Mouse (Mus musculus) neural tube, embryonic 14.5 days (tissue): ENCODE data around the gene Fbxo10. TPM values are rescaled to one million over a fixed set of nuclear protein-coding genes. Genes with fewer than 3 reads are reported as not detected.
"Not testable (repeated sequence)": the region's sequence is repeated elsewhere in the genome, so short reads cannot be mapped to it uniquely, and the experiment has no call there.

ENCODE experiments used
- ATAC-seq: fragments of 200-750 bp; cut with Nextera tagmentation; 2 replicates; pipeline ENCODE4 v1.8.0; 2017; ENCODE audit warnings: low read depth, mild to moderate bottlenecking, moderate TSS enrichment, moderate library complexity
- H3K27ac ChIP-seq: fragments of 300-500 bp; sonication (generic); 2 replicates; pipeline ENCODE4 v1.5.1; 2014; ENCODE audit warnings: low read depth, mild to moderate bottlenecking, control low read depth, low read length, moderate library complexity, mixed read lengths
- H3K27me3 ChIP-seq: fragments of 300-500 bp; sonication (generic); 2 replicates; pipeline ENCODE4 v1.6.1; 2014; ENCODE audit warnings: low read length; ENCODE audit not compliant: control insufficient read depth, insufficient read depth
- H3K36me3 ChIP-seq: fragments of 300-500 bp; sonication (generic); 2 replicates; pipeline ENCODE4 v1.6.1; 2014; ENCODE audit warnings: low read length, mixed read lengths; ENCODE audit not compliant: control insufficient read depth, insufficient read depth
- H3K4me1 ChIP-seq: fragments of 300-500 bp; sonication (generic); 2 replicates; pipeline ENCODE4 v1.6.1; 2014; ENCODE audit warnings: low read length; ENCODE audit not compliant: control insufficient read depth, insufficient read depth
- H3K4me2 ChIP-seq: fragments of 300-500 bp; sonication (generic); 2 replicates; pipeline ENCODE4 v1.6.1; 2014; ENCODE audit warnings: mild to moderate bottlenecking, low read depth, low read length, control low read depth
- H3K4me3 ChIP-seq: fragments of 300-500 bp; sonication (generic); 2 replicates; pipeline ENCODE4 v1.5.1; 2014; ENCODE audit warnings: low read depth, low read length, control low read depth, mixed read lengths
- H3K9ac ChIP-seq: fragments of 300-500 bp; sonication (generic); replicated peaks from 2 replicates; pipeline ENCODE4 v1.6.1; 2014; ENCODE audit warnings: low read depth, mild to moderate bottlenecking, control low read depth, low read length, mixed read lengths
- H3K9me3 ChIP-seq: fragments of 300-500 bp; sonication (generic); 2 replicates; pipeline ENCODE4 v1.6.1; 2016; ENCODE audit warnings: low read length; ENCODE audit not compliant: control insufficient read depth
- WGBS: fragments of 180-500 bp; shearing (Covaris S2); extraction: QIAGEN DNeasy Blood & Tissue Kit; methylation state at CpG from one replicate; pipeline ENCODE4 v1.1.7; 2014; 5-methylcytosine and 5-hydroxymethylcytosine counted together
- polyA plus RNA-seq: library from polyadenylated mRNA; unstranded; fragments of >200 nt; fragmentation: Nextera tagmentation; extraction: Ambion mirVana; gene quantifications from 2 replicates; pipeline ENCODE4 v1.2.1, GENCODE M21; 2014

Fbxo10 gene
- polyA plus RNA-seq, 1 experiment from 2014 or later = 12.9 TPM

DNA sequence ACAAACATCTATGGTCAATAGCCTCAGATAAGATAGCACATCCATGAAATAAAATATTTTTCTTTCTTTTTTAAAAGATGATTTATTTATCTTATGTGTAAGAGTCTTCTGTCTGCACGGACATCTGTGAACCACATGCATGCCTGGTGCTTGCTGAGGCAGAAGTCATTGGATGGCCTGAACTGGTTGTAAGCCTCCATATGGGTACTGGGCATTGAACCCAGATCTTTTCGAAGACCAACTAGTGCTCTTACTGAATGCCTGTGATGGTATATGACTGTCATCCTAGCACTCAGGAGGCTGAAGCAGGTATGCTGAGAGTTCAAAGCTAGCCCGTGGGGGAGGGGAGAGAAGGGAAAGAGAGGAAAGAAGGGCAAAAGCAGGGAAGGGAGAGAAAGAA lies 86.3 kb downstream of the Fbxo10 start:
- Histone ChIP-seq H3K27ac (no peak overlapping the region), H3K9ac (no peak overlapping the region), H3K27me3 (no peaks in the 10 kb centered on the region), H3K36me3 (peaks cover 16% of the 10 kb centered on the region), H3K4me3 (no peak overlapping the region), H3K9me3 (no peaks in the 10 kb centered on the region), H3K4me1 (0 out of 2 replicates have a peak, but pooled peaks cover 2% of the 10 kb centered on the region), H3K4me2 (no peak overlapping the region)
- 75% methylated on average over 3 of the region's 3 CpGs for WGBS
- no peak for ATAC-seq

DNA sequence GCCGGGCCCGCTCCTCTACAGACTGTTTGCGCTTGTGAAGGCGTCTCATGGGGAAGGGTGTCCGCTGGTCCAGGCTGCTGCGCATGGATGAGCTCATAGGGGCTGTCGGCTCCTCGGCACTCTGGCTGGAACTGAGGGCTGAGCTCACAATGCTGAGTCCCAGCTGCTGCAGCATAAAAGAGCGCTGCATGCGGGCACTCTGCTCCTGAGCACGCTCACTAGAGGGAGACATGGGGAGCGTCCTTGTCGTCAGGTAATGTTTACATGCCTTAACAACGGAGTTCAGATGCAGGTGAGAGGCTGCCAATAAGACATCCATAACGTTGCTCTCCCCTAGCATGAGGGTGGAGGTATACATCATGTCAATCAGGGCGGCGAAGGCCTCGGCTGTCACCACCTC lies 89.6 kb downstream of the Fbxo10 start:
- no peak for ATAC-seq
- Histone ChIP-seq H3K4me1 (0 out of 2 replicates have a peak, but pooled peaks cover 2% of the 10 kb centered on the region), H3K4me3 (no peak overlapping the region), H3K9me3 (no peaks in the 10 kb centered on the region), H3K27me3 (no peaks in the 10 kb centered on the region), H3K27ac (no peak overlapping the region), H3K9ac (no peak overlapping the region), H3K36me3 (peaks cover 26% of the 10 kb centered on the region), H3K4me2 (no peak overlapping the region)
- 85% methylated on average over 18 of the region's 18 CpGs for WGBS

DNA sequence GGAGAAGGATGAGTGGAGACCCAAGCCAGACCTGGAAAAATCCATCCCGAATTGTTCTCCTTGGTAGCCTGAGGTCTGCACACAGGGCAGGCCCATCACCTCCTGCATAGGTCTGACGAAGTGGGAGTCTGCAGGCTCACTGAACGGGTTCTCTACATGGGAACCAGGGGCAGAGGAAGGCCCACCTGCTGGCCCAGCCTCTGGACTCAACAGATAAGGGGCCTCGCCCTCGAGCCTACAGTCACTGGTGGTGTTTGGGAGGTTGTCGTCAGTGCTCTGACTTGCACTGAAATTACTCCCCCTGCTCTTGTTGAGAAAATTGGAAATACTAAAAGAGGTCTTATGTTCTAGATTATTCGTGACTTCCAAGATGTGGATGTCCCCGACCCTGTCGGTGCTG lies 90.6 kb downstream of the Fbxo10 start:
- no peak for ATAC-seq
- Histone ChIP-seq H3K9me3 (no peaks in the 10 kb centered on the region), H3K27ac (no peak overlapping the region), H3K4me2 (no peak overlapping the region), H3K9ac (no peak overlapping the region), H3K4me1 (0 out of 2 replicates have a peak, but pooled peaks cover 2% of the 10 kb centered on the region), H3K36me3 (peaks cover 26% of the 10 kb centered on the region), H3K4me3 (no peak overlapping the region), H3K27me3 (no peaks in the 10 kb centered on the region)
- 90% methylated on average over 9 of the region's 9 CpGs for WGBS

DNA sequence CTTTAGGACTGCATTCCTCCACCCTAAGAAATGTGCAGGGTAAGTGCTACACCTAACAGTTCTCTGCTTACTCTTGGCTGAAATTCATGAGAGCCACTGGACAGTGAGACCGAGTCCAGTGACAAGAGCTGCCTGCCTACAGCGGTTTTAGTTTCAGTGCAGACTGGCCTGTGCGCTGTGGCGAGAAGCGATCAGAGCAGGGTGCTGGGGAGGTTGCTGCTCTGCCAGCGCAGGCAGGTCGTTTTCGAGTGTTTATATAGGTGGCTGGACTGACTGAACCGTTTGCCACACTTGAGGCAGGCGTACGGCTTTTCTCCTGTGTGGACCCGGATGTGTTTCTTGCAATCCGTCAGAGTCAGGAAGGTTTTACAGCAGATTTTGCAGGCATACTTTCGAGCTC lies 91.2 kb downstream of the Fbxo10 start:
- not testable (repeated sequence) for H3K9ac ChIP-seq, H3K27ac ChIP-seq, H3K27me3 ChIP-seq, ATAC-seq, H3K4me3 ChIP-seq, H3K4me1 ChIP-seq, H3K9me3 ChIP-seq, H3K4me2 ChIP-seq
- H3K36me3 ChIP-seq = peaks cover 26% of the 10 kb centered on the region
- WGBS = 90% methylated on average over 13 of the region's 14 CpGs

DNA sequence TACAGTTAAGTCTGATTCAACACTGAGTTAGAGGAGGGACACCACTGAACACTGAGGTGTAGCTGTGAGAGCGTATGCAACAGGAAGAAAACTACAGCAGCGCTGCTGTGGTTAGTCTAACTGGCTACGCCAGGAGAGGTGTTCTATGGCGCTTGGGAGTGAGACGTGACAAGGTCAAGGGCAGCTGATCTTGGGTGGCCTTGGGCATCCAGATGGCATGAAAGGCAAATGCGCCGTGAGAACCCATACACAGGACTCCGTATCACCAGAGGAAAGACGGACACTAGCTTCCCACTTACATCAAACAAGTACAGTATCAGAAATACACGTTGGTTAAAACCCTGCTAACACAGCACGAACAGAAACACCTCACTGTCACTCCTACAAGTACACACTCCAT lies 92.1 kb downstream of the Fbxo10 start:
- H3K4me2 ChIP-seq, ATAC-seq, H3K4me1 ChIP-seq, H3K9me3 ChIP-seq, H3K9ac ChIP-seq, H3K27ac ChIP-seq, H3K27me3 ChIP-seq, H3K4me3 ChIP-seq: not testable (repeated sequence)
- WGBS = 93% methylated on average over 11 of the region's 11 CpGs
- H3K36me3 ChIP-seq = peaks cover 26% of the 10 kb centered on the region

DNA sequence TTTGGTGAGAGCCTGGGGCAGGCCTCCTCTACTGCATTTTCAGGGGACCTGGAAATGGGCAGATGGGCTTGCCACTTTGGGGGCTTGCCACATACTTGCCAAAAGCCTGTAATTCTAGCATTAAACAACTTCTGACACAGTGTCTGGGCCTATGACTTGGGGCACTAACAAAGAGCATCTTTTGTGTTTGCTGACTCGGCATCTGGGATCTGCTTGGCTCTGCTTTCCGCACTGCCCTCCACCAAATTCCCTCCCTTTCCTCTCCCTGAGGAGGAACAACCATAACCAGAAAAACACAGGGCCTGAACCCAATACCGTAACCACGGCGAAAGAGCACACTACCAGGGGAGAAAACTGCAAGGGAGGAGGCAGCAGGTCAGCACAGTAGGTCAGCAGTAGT lies 93.8 kb downstream of the Fbxo10 start:
- WGBS = 91% methylated on average over 5 of the region's 5 CpGs
- Histone ChIP-seq H3K27ac (no peak overlapping the region), H3K4me1 (no peaks in the 10 kb centered on the region), H3K27me3 (no peaks in the 10 kb centered on the region), H3K9me3 (no peaks in the 10 kb centered on the region), H3K4me3 (no peak overlapping the region), H3K36me3 (peaks cover 26% of the 10 kb centered on the region), H3K9ac (no peak overlapping the region), H3K4me2 (no peak overlapping the region)
- ATAC-seq = no peak

Other genes starting within 250 kb of the Fbxo10 start
- 29.7 and 30.5 TPM in 2 replicates for gene Grhpr, start 103.2 kb downstream of the Fbxo10 start, polyA plus RNA-seq
- 43.5 and 47.3 TPM in 2 replicates for gene Zbtb5, start 72.2 kb downstream of the Fbxo10 start, polyA plus RNA-seq
- gene Polr1e, start 66.0 kb downstream of the Fbxo10 start, polyA plus RNA-seq = 36.3 and 42.8 TPM in 2 replicates
- 161 and 166 TPM in 2 replicates for gene Tomm5, start 23.5 kb upstream of the Fbxo10 start, polyA plus RNA-seq
- gene Frmpd1, start 100.3 kb upstream of the Fbxo10 start, polyA plus RNA-seq = 2.2 and 2.9 TPM in 2 replicates
- gene Trmt10b, start 212.5 kb upstream of the Fbxo10 start, polyA plus RNA-seq = 27.0 and 27.5 TPM in 2 replicates